Mouse (Mus musculus) lung, postnatal 0 days (tissue): ENCODE results near the gene Spi1.

Source experiments
- CTCF ChIP-seq: IDR thresholded peaks from 2 replicates; pipeline ENCODE4 v1.5.1; 2016; ENCODE audit warnings: antibody characterized with exemption, mild to moderate bottlenecking
- EP300 ChIP-seq: IDR thresholded peaks from 2 replicates; pipeline ENCODE4 v1.6.1; 2016; ENCODE audit warnings: antibody characterized with exemption, mild to moderate bottlenecking, control low read depth

DNA sequence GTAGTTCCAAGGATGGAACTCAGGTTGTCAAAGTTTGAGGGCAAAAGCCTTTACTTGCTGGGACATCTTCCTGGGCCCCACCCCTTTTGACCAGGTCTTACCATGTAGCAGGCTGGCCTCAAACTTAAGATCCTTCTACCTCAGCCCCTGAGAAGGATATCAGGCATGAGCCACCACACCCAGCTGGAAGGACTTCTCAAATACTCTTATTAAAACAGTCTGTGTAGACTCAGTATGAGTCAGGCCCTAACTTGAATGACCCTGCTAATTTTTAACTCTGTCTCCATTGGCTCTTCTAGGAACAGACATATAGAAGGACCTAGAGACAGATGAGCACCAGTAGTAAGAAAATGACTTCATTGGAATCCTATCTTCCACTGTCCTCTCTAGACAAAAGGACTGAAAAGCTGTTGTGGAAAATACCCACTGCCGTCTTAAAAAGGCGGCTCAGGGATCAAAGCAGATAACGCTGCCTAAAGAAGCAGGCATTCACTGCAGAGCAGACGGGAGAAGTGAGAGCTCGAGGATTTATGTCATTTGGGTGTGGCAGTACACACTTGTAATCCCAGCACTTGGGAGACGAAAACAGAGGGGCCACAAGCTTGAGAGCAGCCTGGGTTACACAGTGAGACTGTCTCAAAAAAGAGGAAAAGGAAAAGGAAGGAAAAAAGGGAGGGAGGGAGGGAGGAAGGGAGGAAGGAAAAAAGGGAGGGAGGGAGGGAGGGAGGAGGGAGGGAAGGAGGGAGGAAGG lies 75.0 kb downstream of the Spi1 start:
- TF ChIP-seq EP300 (peak; percentile 47), CTCF (no peak)
